Mouse (Mus musculus) forebrain, embryonic 16.5 days (tissue): Measurements from ENCODE around the gene 5330417C22Rik. TPM values are rescaled to one million over a fixed set of nuclear protein-coding genes. Genes with fewer than 3 reads are reported as not detected.
A peak's percentile ranks its signal among the peaks of the same experiment; 100 is the strongest.
"Not testable (repeated sequence)": the region's sequence is repeated elsewhere in the genome, so short reads cannot be mapped to it uniquely, and the experiment has no call there.

Experiments used
- ATAC-seq: fragments of 200-750 bp; cut with Nextera tagmentation; 2 replicates; pipeline ENCODE4 v1.8.0; 2017; ENCODE audit warnings: mild to moderate bottlenecking, moderate library complexity
- H3K27ac ChIP-seq: fragments of 300-500 bp; sonication (generic); 2 replicates; pipeline ENCODE4 v1.5.1; 2014; ENCODE audit warnings: low read length, control low read depth
- H3K27me3 ChIP-seq: fragments of 300-500 bp; sonication (generic); replicated peaks from 2 replicates; pipeline ENCODE4 v1.6.1; 2014; ENCODE audit warnings: low read length; ENCODE audit not compliant: control insufficient read depth, insufficient read depth
- H3K36me3 ChIP-seq: fragments of 300-500 bp; sonication (generic); 2 replicates; pipeline ENCODE4 v1.6.1; 2014; ENCODE audit not compliant: control insufficient read depth, insufficient read depth
- H3K4me1 ChIP-seq: fragments of 300-500 bp; sonication (generic); replicated peaks from 2 replicates; pipeline ENCODE4 v1.6.1; 2014; ENCODE audit warnings: low read length; ENCODE audit not compliant: control insufficient read depth, insufficient read depth
- H3K4me2 ChIP-seq: fragments of 300-500 bp; sonication (generic); 2 replicates; pipeline ENCODE4 v1.6.1; 2014; ENCODE audit warnings: mild to moderate bottlenecking, low read length, control low read depth
- H3K4me3 ChIP-seq: fragments of 300-500 bp; sonication (generic); replicated peaks from 2 replicates; pipeline ENCODE4 v1.5.1; 2014; ENCODE audit warnings: mild to moderate bottlenecking, low read length, control low read depth
- H3K9ac ChIP-seq: fragments of 300-500 bp; sonication (generic); replicated peaks from 2 replicates; pipeline ENCODE4 v1.6.1; 2014; ENCODE audit warnings: low read depth, low read length, control low read depth
- H3K9me3 ChIP-seq: fragments of 300-500 bp; sonication (generic); 2 replicates; pipeline ENCODE4 v1.6.1; 2016; ENCODE audit warnings: low read length; ENCODE audit not compliant: control insufficient read depth
- WGBS: fragments of 180-500 bp; shearing (Covaris S2); extraction: QIAGEN DNeasy Blood & Tissue Kit; methylation state at CpG from one replicate; pipeline ENCODE4 v1.1.7; 2014; 5-methylcytosine and 5-hydroxymethylcytosine counted together
- polyA plus RNA-seq: library from polyadenylated mRNA; unstranded; fragments of >200 nt; fragmentation: Nextera tagmentation; extraction: Ambion mirVana; gene quantifications from 2 replicates; pipeline ENCODE4 v1.2.1, GENCODE M21; 2015

5330417C22Rik gene
- 12.1 and 13.3 TPM in 2 replicates for polyA plus RNA-seq

GRCm38 (mm10) chr3:108536517-108537260 lies at the start of gene 5330417C22Rik:
TSS of gene 5330417C22Rik (minus strand) at chr3:108536536.
- Histone ChIP-seq H3K9ac (peak within 1 kb of the TSS; percentile 52), H3K36me3 (no peaks in the 10 kb centered on the region), H3K4me1 (peaks cover 14% of the 10 kb centered on the region), H3K4me2 (peak within 1 kb of the TSS; percentile 92), H3K27ac (peak within 1 kb of the TSS; percentile 59), H3K27me3 (peaks cover 4% of the 10 kb centered on the region), H3K4me3 (peak within 1 kb of the TSS; percentile 56), H3K9me3 (no peaks in the 10 kb centered on the region)
- under 1% methylated on average over 34 of the region's 35 CpGs for WGBS
- peak; percentile 97 for ATAC-seq

GRCm38 (mm10) chr3:108584580-108584979 lies 48.2 kb upstream of the 5330417C22Rik start:
- Histone ChIP-seq H3K4me2 (no peak overlapping the region), H3K4me1 (no peaks in the 10 kb centered on the region), H3K9ac (no peak overlapping the region), H3K4me3 (no peak overlapping the region), H3K9me3 (no peaks in the 10 kb centered on the region), H3K27me3 (no peaks in the 10 kb centered on the region), H3K36me3 (no peaks in the 10 kb centered on the region), H3K27ac (no peak overlapping the region)
- ATAC-seq: no peak
- 86% methylated on average over 4 of the region's 4 CpGs for WGBS

GRCm38 (mm10) chr3:108574018-108574417 lies 37.7 kb upstream of the 5330417C22Rik start:
- WGBS: 91% methylated on average over 5 of the region's 5 CpGs
- ATAC-seq: no peak

GRCm38 (mm10) chr3:108572309-108573010 lies 36.1 kb upstream of the 5330417C22Rik start:
- Histone ChIP-seq H3K27me3 (no peaks in the 10 kb centered on the region), H3K9me3 (no peaks in the 10 kb centered on the region), H3K36me3 (no peaks in the 10 kb centered on the region), H3K4me3 (peak overlapping the region; percentile 63), H3K9ac (peak overlapping the region; percentile 69), H3K27ac (no peak overlapping the region), H3K4me2 (peak overlapping the region; percentile 77), H3K4me1 (peaks cover 17% of the 10 kb centered on the region)
- WGBS: 48% methylated on average over 18 of the region's 18 CpGs
- ATAC-seq: no peak

More at GRCm38 (mm10) chr3:108574018-108574417, 37.7 kb upstream of the 5330417C22Rik start:
- Histone ChIP-seq H3K36me3 (no peaks in the 10 kb centered on the region), H3K27ac (no peak overlapping the region), H3K4me1 (peaks cover 17% of the 10 kb centered on the region), H3K4me3 (no peak overlapping the region), H3K9me3 (no peaks in the 10 kb centered on the region), H3K4me2 (no peak overlapping the region), H3K9ac (no peak overlapping the region), H3K27me3 (no peaks in the 10 kb centered on the region)

GRCm38 (mm10) chr3:108571443-108572294 lies 35.3 kb upstream of the 5330417C22Rik start, which contains the start of gene Taf13:
TSS of gene Taf13 (plus strand) at chr3:108571698.
- Histone ChIP-seq H3K4me1 (peaks cover 17% of the 10 kb centered on the region), H3K9me3 (no peaks in the 10 kb centered on the region), H3K27me3 (no peaks in the 10 kb centered on the region), H3K9ac (peak within 1 kb of the TSS; percentile 69), H3K27ac (peak within 1 kb of the TSS; percentile 77), H3K36me3 (no peaks in the 10 kb centered on the region), H3K4me3 (peak within 1 kb of the TSS; percentile 63), H3K4me2 (peak within 1 kb of the TSS; percentile 77)
- ATAC-seq: peak; percentile 97
- WGBS: 2% methylated on average over 42 of the region's 42 CpGs

- H3K4me3 ChIP-seq: no peak overlapping the region
- no peak overlapping the region for H3K9ac ChIP-seq
- no peaks in the 10 kb centered on the region for H3K36me3 ChIP-seq
- H3K27me3 ChIP-seq: no peaks in the 10 kb centered on the region
- no peak for ATAC-seq
- H3K9me3 ChIP-seq: no peaks in the 10 kb centered on the region
- H3K4me1 ChIP-seq: peaks cover 17% of the 10 kb centered on the region
- 0 out of 2 replicates have a peak overlapping the region, but pooled peaks have one; percentile 34 for H3K27ac ChIP-seq
- 89% methylated on average over 14 of the region's 14 CpGs for WGBS
- H3K4me2 ChIP-seq: peak overlapping the region; percentile 77
Observed at GRCm38 (mm10) chr3:108570813-108571212, 34.5 kb upstream of the 5330417C22Rik start.

GRCm38 (mm10) chr3:108569636-108570035 lies 33.3 kb upstream of the 5330417C22Rik start:
- not testable (repeated sequence) for H3K27me3 ChIP-seq, H3K4me3 ChIP-seq, H3K9me3 ChIP-seq, H3K36me3 ChIP-seq, H3K9ac ChIP-seq, H3K4me2 ChIP-seq, H3K27ac ChIP-seq, ATAC-seq
- H3K4me1 ChIP-seq: peaks cover 17% of the 10 kb centered on the region
- WGBS: 60% methylated on average over 2 of the region's 3 CpGs

GRCm38 (mm10) chr3:108567990-108568877 lies 31.9 kb upstream of the 5330417C22Rik start:
- H3K4me1 ChIP-seq: peaks cover 16% of the 10 kb centered on the region
- peak overlapping the region; percentile 44 for H3K27ac ChIP-seq
- H3K36me3 ChIP-seq: no peaks in the 10 kb centered on the region
- H3K9ac ChIP-seq: no peak overlapping the region
- ATAC-seq: peak; percentile 13; the same call in 1 of the 2 replicates
- 6% methylated on average over 15 of the region's 15 CpGs for WGBS
- H3K27me3 ChIP-seq: no peaks in the 10 kb centered on the region
- no peak overlapping the region for H3K4me2 ChIP-seq
- H3K4me3 ChIP-seq: no peak overlapping the region
- H3K9me3 ChIP-seq: no peaks in the 10 kb centered on the region
